Mouse (Mus musculus) heart, adult 2 months (tissue): ENCODE data around the gene AI661453.
"Not testable (repeated sequence)": the region's sequence is repeated elsewhere in the genome, so short reads cannot be mapped to it uniquely, and the experiment has no call there.

Experiments used
- CTCF ChIP-seq: fragments of 200-600 bp; IDR thresholded peaks from 2 replicates; pipeline ENCODE4 v1.8.1; 2022; ENCODE audit warnings: antibody characterized with exemption, mild to moderate bottlenecking, moderate library complexity
- EP300 ChIP-seq: fragments of 200-500 bp; IDR thresholded peaks from 2 replicates; pipeline ENCODE4 v1.6.1; 2011; ENCODE audit warnings: low read depth, low read length, control low read depth; ENCODE audit not compliant: insufficient read depth
- POLR2A ChIP-seq: fragments of 200-500 bp; IDR thresholded peaks from 2 replicates; pipeline ENCODE4 v1.6.1; 2011; ENCODE audit warnings: mild to moderate bottlenecking, low read depth, low read length, control low read depth; ENCODE audit not compliant: insufficient read depth

DNA sequence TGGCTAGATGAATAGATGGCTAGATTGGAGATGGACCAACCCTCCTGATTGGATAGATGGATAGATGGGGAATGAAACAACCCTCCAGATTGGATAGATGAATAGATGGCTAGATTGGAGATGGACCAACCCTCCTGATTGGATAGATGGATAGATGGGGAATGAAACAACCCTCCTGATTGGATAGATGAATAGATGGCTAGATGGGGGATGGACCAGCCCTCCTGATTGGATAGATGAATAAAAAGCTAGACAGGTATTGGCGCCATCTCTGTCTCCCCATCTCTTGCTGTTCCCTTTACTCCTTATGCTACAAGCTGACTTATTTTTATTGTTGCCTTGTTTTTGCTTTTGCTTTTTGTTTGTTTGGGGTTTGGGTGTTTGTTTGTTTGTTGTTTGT is 13.8 kb upstream of the AI661453 start:
- not testable (repeated sequence) for TF ChIP-seq CTCF, POLR2A, EP300
